Mouse (Mus musculus): ENCODE data around the gene Zfand2a. TPM values are rescaled to one million over a fixed set of nuclear protein-coding genes. Genes with fewer than 3 reads are reported as not detected.

Gene Zfand2a
- polyA plus RNA-seq, 1 experiment: 19.1 TPM

DNA sequence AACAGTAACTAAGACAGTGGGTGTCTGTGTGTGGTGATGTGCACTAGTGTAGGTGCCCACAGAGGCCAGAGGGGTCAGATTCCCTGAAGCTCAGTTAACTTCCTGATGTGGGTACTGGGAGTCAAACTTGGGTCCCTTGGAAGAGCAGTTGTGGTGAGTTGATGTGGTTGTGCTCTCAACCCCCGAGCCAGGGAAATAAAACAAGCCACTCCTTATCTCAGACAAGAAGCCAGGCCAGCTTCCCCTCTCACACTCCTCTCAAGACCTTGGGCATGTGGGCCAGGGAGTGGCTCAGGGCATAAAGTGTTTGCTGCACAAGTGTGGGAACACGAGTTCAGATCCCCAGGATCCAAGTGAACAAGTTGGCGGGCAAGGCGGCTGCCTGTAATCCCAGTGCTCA, 17.5 kb downstream of the Zfand2a start:
- no peak for DNase-seq (ENCODE audit: low spot score)

- no peak for DNase-seq (ENCODE audit: low spot score)
These were observed 18.0 kb downstream of the Zfand2a start for GRCm38 (mm10) chr5:139466373-139466772.

DNA sequence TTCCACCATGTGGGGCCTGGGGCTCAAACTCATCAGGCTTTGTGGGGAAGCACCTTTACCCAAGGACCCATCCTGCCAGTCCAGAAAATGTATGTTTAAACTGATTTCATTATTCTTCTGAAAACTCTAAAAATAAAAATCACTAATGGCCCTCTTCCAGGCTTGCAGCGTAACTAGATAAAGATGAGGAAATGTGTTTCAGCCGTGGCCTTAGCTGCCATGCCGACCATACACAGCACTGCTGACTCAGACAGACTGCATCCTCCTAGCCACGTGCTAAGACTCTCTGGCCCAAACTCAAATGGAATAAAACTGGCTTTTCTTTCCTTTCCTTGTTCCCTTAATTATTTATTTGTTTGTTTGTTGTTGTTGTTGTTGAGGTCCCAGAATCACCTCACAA, 19.5 kb downstream of the Zfand2a start:
- no peak for DNase-seq (ENCODE audit: low spot score)

- DNase-seq (ENCODE audit: low spot score): peak; percentile 98
These were observed 23.8 kb downstream of the Zfand2a start, which contains the start of gene 3110082I17Rik for GRCm38 (mm10) chr5:139460384-139461067. Gene 3110082I17Rik, minus strand, starts transcription at chr5:139460527.

GRCm38 (mm10) chr5:139459938-139460337, 24.4 kb downstream of the Zfand2a start:
- no peak for DNase-seq (ENCODE audit: low spot score)

DNA sequence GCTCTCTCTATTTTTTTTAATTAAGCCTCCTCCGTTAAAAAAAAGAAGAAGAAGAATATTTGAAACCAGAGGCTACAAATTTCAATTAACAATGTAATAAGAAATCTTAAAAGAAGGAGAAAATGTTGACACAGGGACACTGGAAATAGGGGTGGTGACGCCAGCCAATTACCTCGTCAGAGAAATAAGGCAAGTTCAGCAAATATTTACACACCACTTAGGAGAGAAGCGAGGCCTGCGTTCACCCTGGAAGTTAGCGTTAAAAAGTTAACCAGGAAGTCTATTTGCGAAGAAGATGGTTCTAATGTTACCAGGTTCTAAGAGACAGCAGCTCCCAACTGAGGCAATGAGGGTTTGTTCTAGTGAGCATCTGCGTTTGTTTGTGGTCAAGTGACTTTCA, 27.1 kb downstream of the Zfand2a start:
- no peak for DNase-seq (ENCODE audit: low spot score)

GRCm38 (mm10) chr5:139455166-139455565, 29.2 kb downstream of the Zfand2a start:
- DNase-seq (ENCODE audit: low spot score): no peak

DNA sequence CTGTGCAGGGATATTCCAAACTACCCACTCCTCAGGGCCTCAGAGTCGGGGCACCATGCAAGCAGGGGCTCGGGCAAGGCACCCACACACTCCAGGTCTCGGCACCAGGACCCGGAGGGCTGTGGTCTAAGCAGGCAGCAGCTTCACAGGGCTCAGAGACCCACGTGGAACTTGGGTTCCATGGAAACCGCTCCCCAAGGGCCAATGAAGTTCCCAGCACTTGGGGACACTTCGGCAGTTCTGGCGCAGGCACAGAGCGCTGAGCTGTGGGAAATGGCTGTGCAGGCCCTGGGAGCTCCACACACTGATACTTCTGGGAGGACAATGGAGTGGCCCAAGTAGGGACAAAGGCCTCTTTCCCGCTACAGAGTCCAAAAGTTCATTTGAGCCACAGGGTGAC, 31.3 kb downstream of the Zfand2a start:
- DNase-seq (ENCODE audit: low spot score): no peak

DNA sequence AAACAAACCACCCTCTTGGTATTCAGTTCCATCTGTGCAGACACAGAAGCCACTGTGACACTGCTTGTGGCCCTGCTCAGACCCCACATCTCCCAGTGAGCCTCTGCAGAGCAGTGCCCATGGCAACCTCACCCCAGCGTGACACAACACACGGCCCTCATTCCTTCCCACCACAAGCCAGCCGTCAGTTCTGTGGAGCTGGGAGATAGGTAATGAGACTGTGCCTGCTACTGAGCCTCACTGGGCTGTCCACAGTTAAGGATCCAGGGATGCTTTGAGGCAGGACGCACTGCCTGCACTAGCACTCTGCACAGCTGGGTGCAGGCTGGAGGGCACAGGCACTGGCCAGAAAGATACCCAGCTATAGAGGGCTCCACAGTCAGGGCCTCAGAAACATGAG, 34.4 kb downstream of the Zfand2a start:
- DNase-seq (ENCODE audit: low spot score): no peak

DNA sequence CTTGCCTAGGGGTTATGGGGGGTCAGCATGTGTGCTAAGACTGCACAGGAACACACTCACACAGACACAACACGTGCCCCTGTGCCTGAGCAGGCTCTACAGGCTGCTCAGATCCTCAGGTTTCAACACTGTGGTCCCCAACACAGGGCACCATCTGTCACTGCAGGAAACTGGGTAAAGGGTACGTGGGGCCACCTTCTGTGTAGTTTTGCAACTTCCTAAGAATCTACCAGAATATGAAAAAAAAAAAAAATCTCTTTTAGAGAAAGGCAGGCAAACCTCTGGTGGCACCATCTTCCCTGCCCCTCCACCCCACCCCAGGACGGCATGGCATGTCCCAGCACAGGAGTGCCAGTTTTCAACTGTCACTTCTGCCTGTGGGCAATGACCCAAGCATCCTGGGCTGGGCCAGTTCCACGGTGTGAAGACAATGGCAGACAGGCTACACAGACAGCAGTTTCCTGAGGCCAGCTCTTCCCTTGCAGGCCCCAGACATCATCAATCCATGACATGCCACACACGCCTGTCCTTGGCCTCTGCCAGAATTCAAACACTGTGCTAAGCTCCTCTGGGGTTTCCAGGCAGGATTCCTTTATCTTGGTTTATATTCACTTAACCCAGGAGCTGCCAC, 35.1 kb downstream of the Zfand2a start:
- DNase-seq (ENCODE audit: low spot score): no peak

GRCm38 (mm10) chr5:139448025-139448424, 36.3 kb downstream of the Zfand2a start:
- no peak for DNase-seq (ENCODE audit: low spot score)

DNA sequence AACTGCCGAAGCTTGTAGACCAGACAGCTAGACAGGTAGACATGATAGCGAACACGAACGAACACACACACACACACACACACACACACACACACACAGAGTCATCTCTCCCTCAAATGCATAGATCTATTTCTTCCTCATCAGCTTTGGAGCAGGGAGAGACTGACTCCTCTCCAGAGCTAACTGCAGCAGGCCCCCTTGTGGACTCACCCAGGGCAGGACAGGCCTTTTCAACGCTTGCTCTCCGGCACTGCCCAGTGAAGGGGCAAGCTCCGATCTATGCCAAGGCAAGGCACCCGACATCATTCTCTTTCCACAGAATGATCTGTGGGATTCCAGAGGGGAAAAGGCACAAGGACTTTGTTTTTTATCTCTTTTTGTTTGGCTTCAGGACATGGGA, 39.1 kb downstream of the Zfand2a start:
- no peak for DNase-seq (ENCODE audit: low spot score)

GRCm38 (mm10) chr5:139442962-139443361, 41.4 kb downstream of the Zfand2a start:
- DNase-seq (ENCODE audit: low spot score): no peak

DNA sequence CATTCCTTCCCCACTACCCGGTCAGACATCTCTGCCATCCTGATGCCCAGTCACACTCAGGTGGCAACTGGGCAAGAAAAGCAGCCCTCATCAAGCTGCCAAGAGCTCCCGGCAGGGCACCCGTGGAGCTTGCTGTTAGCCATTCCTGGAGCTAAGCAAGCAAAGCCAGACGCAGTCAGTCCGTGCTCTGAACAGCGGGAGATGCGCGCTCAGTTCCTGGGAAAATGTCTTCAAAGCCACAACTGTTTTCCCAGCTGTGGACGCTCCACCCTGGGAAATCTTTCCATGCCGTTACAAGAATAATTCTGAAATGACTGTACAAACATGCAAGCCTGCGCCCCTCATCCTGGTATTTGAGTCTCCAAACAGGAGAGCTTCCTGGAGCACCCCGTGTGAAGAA, 41.9 kb downstream of the Zfand2a start:
- DNase-seq (ENCODE audit: low spot score): no peak

GRCm38 (mm10) chr5:139441726-139442018, 42.7 kb downstream of the Zfand2a start:
- DNase-seq (ENCODE audit: low spot score): no peak

DNA sequence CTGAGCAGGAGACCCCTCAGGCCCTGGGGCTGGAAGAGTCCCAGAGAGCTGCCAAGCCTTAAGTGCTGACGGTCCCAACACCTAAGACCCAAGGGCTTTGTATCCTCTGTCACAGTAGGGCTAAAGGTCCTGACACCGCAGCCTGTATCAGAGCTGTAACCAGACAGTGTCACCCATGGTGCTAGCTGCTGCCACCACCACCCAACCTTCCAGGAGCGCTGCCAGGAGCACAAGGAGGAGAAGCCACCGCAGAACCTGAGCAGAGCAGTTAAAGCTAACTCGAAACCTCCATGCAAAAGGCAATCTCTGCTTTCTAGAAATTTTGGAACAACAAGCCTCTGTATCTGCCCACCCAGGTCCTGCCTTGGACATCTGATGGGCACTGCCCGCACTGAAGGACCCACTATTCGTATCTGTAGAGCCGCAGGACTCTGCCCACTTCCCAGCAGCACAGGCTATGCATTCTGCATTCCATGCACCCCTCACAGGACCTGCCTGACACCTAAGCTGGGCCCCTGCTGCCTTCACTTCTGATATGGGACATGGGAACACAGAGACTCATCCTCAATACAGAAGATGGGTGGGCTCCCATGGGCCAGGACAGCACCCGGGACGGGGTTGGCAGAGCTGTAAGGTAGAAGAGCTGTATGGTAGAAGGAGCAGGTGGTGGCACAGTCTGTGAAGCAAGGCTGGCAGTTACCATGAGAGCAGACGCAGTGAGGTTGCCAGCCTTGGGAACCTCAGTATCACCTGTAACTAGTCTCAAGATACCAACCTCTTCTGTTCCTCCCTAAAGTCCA, 43.2 kb downstream of the Zfand2a start:
- no peak for DNase-seq (ENCODE audit: low spot score)

GRCm38 (mm10) chr5:139440451-139440850, 43.9 kb downstream of the Zfand2a start:
- no peak for DNase-seq (ENCODE audit: low spot score)

- no peak for DNase-seq (ENCODE audit: low spot score)
These were observed 45.9 kb downstream of the Zfand2a start for GRCm38 (mm10) chr5:139438440-139438839.

DNA sequence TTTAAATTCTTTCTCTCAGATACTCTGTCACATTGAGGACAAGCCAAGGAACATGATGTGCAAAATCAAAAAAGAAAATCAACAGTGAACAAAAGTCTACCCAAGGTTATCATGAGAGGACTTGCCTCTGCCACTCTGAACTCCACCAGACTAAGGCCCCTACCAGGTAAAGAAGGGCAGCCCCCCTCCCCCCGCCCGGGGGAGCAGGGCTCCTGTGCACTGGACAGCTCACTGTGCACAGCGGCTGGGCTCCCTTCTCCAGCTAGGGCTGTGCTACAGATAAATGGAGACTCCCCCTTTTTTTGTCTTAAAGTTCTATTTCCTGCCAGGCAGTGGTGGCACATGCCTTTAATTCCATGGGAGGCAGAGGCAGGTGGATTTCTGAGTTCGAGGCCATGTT, 46.6 kb downstream of the Zfand2a start:
- DNase-seq (ENCODE audit: low spot score): no peak

DNA sequence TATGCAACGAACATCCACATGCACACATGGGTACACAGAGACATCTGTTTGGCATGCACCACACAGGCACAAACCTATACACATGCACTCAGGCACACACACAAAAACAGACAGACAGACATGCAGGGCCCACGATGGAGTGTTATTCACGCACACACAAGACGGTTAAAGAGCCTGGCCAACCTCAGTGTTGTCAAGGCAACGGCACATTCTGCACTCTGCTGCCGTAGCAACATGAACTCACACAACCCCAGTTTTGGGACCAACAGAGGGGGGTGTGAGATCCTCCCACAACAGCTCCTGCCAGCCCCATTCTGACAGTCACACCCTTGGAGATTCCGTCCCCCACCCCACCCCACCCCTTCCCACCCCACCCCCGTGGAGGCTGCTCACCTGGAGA, 49.4 kb downstream of the Zfand2a start:
- DNase-seq (ENCODE audit: low spot score): no peak

- no peak for DNase-seq (ENCODE audit: low spot score)
These were observed 50.3 kb downstream of the Zfand2a start for GRCm38 (mm10) chr5:139433842-139434568.

DNA sequence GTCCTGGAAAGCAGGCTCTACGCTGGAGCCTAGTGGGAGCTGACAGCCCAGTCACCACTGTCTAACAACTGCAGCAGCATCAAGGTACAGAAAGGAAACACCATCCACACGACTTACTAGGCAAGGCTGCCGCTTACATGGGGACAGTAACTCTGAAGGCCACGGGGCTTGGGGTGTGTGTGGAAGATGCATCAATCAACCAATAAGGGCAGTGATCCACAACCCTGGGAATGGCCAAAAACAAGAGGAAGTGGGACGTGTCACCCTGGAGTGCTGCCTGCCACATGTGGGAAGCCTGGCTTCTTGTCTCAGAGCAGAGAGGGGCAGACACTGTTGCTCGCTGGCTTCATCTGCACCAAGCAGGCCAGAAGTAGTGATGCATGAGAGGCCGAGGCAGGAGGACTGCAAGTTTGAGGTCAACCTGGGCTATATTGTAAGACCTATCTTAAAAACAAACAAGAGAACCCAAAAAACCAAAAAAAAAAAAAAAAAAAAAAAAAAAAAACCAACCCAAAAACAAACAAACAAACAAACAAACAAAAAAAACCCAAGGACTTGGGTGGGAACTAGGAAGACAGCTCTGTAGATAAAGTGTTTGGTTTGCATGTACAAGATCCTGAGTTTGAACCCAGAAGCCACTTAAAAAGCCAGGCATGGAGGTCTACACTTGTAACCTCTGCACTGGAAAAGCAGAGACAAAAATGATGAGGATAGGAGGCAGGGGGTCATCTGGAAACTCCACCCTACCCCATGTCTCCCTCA, 51.4 kb downstream of the Zfand2a start:
- no peak for DNase-seq (ENCODE audit: low spot score)
